Mouse (Mus musculus): ENCODE results near the gene Siah1a. TPM values are rescaled to one million over a fixed set of nuclear protein-coding genes. Genes with fewer than 3 reads are reported as not detected.

The Siah1a gene
- total RNA-seq, 2 experiments from 2014 or later: 18.1 to 21.3 TPM

GRCm38 (mm10) chr8:86702453-86702852 is 43.3 kb downstream of the Siah1a start:
- no peak for DNase-seq

GRCm38 (mm10) chr8:86699471-86699870 is 46.3 kb downstream of the Siah1a start:
- no peak for DNase-seq

- DNase-seq: peak; percentile 36 to 49
Observed at GRCm38 (mm10) chr8:86698811-86699421, 46.8 kb downstream of the Siah1a start.

GRCm38 (mm10) chr8:86695703-86696102 is 50.0 kb downstream of the Siah1a start:
- DNase-seq: no peak

- no peak for DNase-seq
Observed at GRCm38 (mm10) chr8:86694011-86694410, 51.7 kb downstream of the Siah1a start.

- no peak for DNase-seq
Observed at GRCm38 (mm10) chr8:86692107-86692506, 53.6 kb downstream of the Siah1a start.

- no peak for DNase-seq
Observed at GRCm38 (mm10) chr8:86686629-86687028, 59.1 kb downstream of the Siah1a start.

Other genes starting within 250 kb of the Siah1a start
- not detected for gene Abcc12, start 165.2 kb downstream of the Siah1a start, total RNA-seq (2021)
- gene Lonp2, start 121.9 kb downstream of the Siah1a start, total RNA-seq (2021): 100 to 1,000 TPM; 119 to 130 TPM
- gene Gm10638, start 235 bp downstream of the Siah1a start, total RNA-seq (2021): 1 to 10 TPM; 3.0 to 4.4 TPM
- gene N4bp1, start 139.3 kb upstream of the Siah1a start, total RNA-seq (2021): 10 to 100 TPM; 29.8 to 36.0 TPM

Data from adrenal gland, postnatal 36 days (tissue).